Mouse (Mus musculus) cerebellum, adult 9-11 months (tissue): ENCODE measurements at regions not wholly inside any gene's neighbourhood (a gene's known extent, or its start where the extent isn't known, plus 50 kb on each side); places are given as distances from the start of the nearest gene placed in this dataset.

ENCODE experiments used
- DNase-seq: peaks from one replicate; pipeline ENCODE4 v3.0.0; 2022

- DNase-seq: no peak
These were observed 64.9 kb upstream of the Cpsf6 start for GRCm38 (mm10) chr10:117444761-117445160.

- DNase-seq: no peak
These were observed 63.9 kb upstream of the Cpsf6 start for GRCm38 (mm10) chr10:117443426-117444350.

- no peak for DNase-seq
These were observed 62.4 kb upstream of the Cpsf6 start for GRCm38 (mm10) chr10:117441979-117442803.

GRCm38 (mm10) chr10:117441121-117441978 lies 61.5 kb upstream of the Cpsf6 start:
- no peak for DNase-seq

- no peak for DNase-seq
These were observed 60.6 kb upstream of the Cpsf6 start for GRCm38 (mm10) chr10:117440225-117440976.

GRCm38 (mm10) chr10:117439206-117440110 lies 59.6 kb upstream of the Cpsf6 start:
- DNase-seq: no peak

- no peak for DNase-seq
These were observed 58.9 kb upstream of the Cpsf6 start for GRCm38 (mm10) chr10:117438614-117439193.

- no peak for DNase-seq
These were observed 58.2 kb upstream of the Cpsf6 start for GRCm38 (mm10) chr10:117437970-117438369.

GRCm38 (mm10) chr10:117436875-117437715 lies 57.3 kb upstream of the Cpsf6 start:
- DNase-seq: peak; percentile 32

GRCm38 (mm10) chr10:117436308-117436874 lies 56.6 kb upstream of the Cpsf6 start:
- no peak for DNase-seq

- no peak for DNase-seq
These were observed 55.9 kb upstream of the Cpsf6 start for GRCm38 (mm10) chr10:117435734-117436121.

GRCm38 (mm10) chr10:117434871-117435733 lies 55.3 kb upstream of the Cpsf6 start:
- DNase-seq: peak; percentile 82

- DNase-seq: no peak
These were observed 54.6 kb upstream of the Cpsf6 start for GRCm38 (mm10) chr10:117434293-117434842.

GRCm38 (mm10) chr10:117433547-117434292 lies 53.9 kb upstream of the Cpsf6 start:
- DNase-seq: no peak

GRCm38 (mm10) chr10:117432871-117433546 lies 53.2 kb upstream of the Cpsf6 start:
- no peak for DNase-seq

GRCm38 (mm10) chr10:117432415-117432814 lies 52.6 kb upstream of the Cpsf6 start:
- peak; percentile 36 for DNase-seq
